In genomic region chr6:52225612-52226568, GRCm38 (mm10) we compare ENCODE assay signal across 8 mouse cellular contexts. TPM values are rescaled to one million over a fixed set of nuclear protein-coding genes. Genes with fewer than 3 reads are reported as not detected.
A peak's percentile ranks its signal among the peaks of the same experiment; 100 is the strongest.
DNase-seq lines count a peak whose midpoint lies in the region; ATAC-seq and TF ChIP-seq lines count a peak whose summit lies in the region.

No protein-coding gene starts in this region.

- no peak; the same call in 1 of the 2 replicates for ATAC-seq in intestine, embryonic 14.5 days (replicated peaks; ENCODE audit: low FRiP score, low TSS enrichment, low read depth)
- ATAC-seq in liver, embryonic 15.5 days (ENCODE audit: insufficient read depth), result no peak
- ATAC-seq in midbrain, postnatal 0 days (ENCODE audit: low FRiP score), result no peak

- TF ChIP-seq CTCF in midbrain, postnatal 0 days (IDR thresholded peaks at IDR 0.05), result no peak

- H3K4me3 ChIP-seq in intestine, embryonic 14.5 days (ENCODE audit: low read depth, low read length), result peak overlapping the region; percentile 59
- peak overlapping the region; percentile 15; the same call in 1 of the 2 replicates for H3K4me3 ChIP-seq in liver, embryonic 15.5 days (replicated peaks)
- H3K4me3 ChIP-seq in midbrain, postnatal 0 days (ENCODE audit: low read depth, low read length), result no peak overlapping the region

- H3K4me1 ChIP-seq in intestine, embryonic 14.5 days (replicated peaks; ENCODE audit: control insufficient read depth, insufficient read depth, low read length), result peaks cover 2% of the 10 kb centered on the region; the same call in 1 of the 2 replicates
- 0 out of 2 replicates have a peak, but pooled peaks cover 11% of the 10 kb centered on the region for H3K4me1 ChIP-seq in liver, embryonic 15.5 days (replicated peaks)
- H3K4me1 ChIP-seq in midbrain, postnatal 0 days (ENCODE audit: insufficient read depth, low read length), result no peaks in the 10 kb centered on the region

- H3K27me3 ChIP-seq in intestine, embryonic 14.5 days (replicated peaks; ENCODE audit: control insufficient read depth, insufficient read depth, low read length), result peaks cover 97% of the 10 kb centered on the region
- H3K27me3 ChIP-seq in liver, embryonic 15.5 days, result peaks cover 99% of the 10 kb centered on the region
- peaks cover 89% of the 10 kb centered on the region for H3K27me3 ChIP-seq in midbrain, postnatal 0 days (ENCODE audit: insufficient read depth, low read length)

- DNase-seq in adrenal gland, postnatal 10 days, result peak; percentile 80
- no peak for DNase-seq in adrenal gland, adult 18-20 months (ENCODE audit: low spot score in 2 of 2)
- DNase-seq in B cell, adult 2 months, result peak; percentile 49 to 59
- DNase-seq in intestine, embryonic 14.5 days (ENCODE audit: low spot score), result peak; percentile 81
- DNase-seq in ovary, postnatal 36 days (ENCODE audit: low spot score), result no peak
- DNase-seq in left cerebral cortex, adult 8-10 months (ENCODE audit: low spot score in 2 of 2), result no peak
- DNase-seq in midbrain, postnatal 0 days (ENCODE audit: low spot score), result no peak

- H3K4me2 ChIP-seq in intestine, embryonic 14.5 days (ENCODE audit: low read length), result peak overlapping the region; percentile 96
- H3K4me2 ChIP-seq in liver, embryonic 15.5 days, result peak overlapping the region; percentile 29
- no peak overlapping the region for H3K4me2 ChIP-seq in midbrain, postnatal 0 days (ENCODE audit: low read depth, low read length, poor library complexity, severe bottlenecking)

- H3K9ac ChIP-seq in intestine, embryonic 14.5 days (ENCODE audit: low read length), result peak overlapping the region; percentile 57
- H3K9ac ChIP-seq in liver, embryonic 15.5 days, result no peak overlapping the region
- H3K9ac ChIP-seq in midbrain, postnatal 0 days (replicated peaks; ENCODE audit: low read length, poor library complexity, severe bottlenecking), result no peak overlapping the region

- H3K27ac ChIP-seq in intestine, embryonic 14.5 days (ENCODE audit: low read depth), result peak overlapping the region; percentile 44
- H3K27ac ChIP-seq in liver, embryonic 15.5 days (replicated peaks), result no peak overlapping the region
- no peak overlapping the region for H3K27ac ChIP-seq in midbrain, postnatal 0 days (ENCODE audit: low read depth, low read length)

- H3K9me3 ChIP-seq in intestine, embryonic 14.5 days (ENCODE audit: control insufficient read depth, low read length), result no peaks in the 10 kb centered on the region
- H3K9me3 ChIP-seq in liver, embryonic 15.5 days (replicated peaks), result no peaks in the 10 kb centered on the region
- H3K9me3 ChIP-seq in midbrain, postnatal 0 days (ENCODE audit: low read length), result no peaks in the 10 kb centered on the region

- 2% methylated on average over 69 of the region's 69 CpGs for WGBS in intestine, embryonic 14.5 days
- under 1% methylated on average over 69 of the region's 69 CpGs for WGBS in liver, embryonic 15.5 days (ENCODE audit: insufficient replicate concordance)
- 4% methylated on average over 69 of the region's 69 CpGs for WGBS in midbrain, postnatal 0 days

- no peaks in the 10 kb centered on the region for H3K36me3 ChIP-seq in intestine, embryonic 14.5 days (ENCODE audit: control insufficient read depth, insufficient read depth, low read length)
- no peaks in the 10 kb centered on the region for H3K36me3 ChIP-seq in liver, embryonic 15.5 days (replicated peaks)
- no peaks in the 10 kb centered on the region for H3K36me3 ChIP-seq in midbrain, postnatal 0 days (ENCODE audit: insufficient read depth, low read length)

RNA-seq across cellular contexts. Expression of gene Hoxa7, which starts 4.2 kb away (rescaled TPM):
- 10 to 100 TPM; 21.5 to 26.6 TPM for total RNA-seq in adrenal gland, postnatal 10 days (2021)
- 10 to 100 TPM; 15.1 to 19.3 TPM for total RNA-seq in adrenal gland, adult 18-20 months (2021)
- polyA plus RNA-seq in intestine, embryonic 14.5 days (2014; fragmentation: Nextera tagmentation; extraction: Ambion mirVana), result 9.2 and 10.1 TPM in 2 replicates
- 0.23 and 0.37 TPM in 2 replicates for polyA plus RNA-seq in liver, embryonic 15.5 days (2015; fragmentation: Nextera tagmentation; extraction: Ambion mirVana)
- total RNA-seq in left cerebral cortex, adult 8-10 months (2022), result not detected
- total RNA-seq in midbrain, postnatal 0 days (2014; rRNA removed), result not detected in 2 replicates
- polyA plus RNA-seq in midbrain, postnatal 0 days (2015; fragmentation: Nextera tagmentation; extraction: Ambion mirVana), result not detected in 2 replicates

RNA-seq across cellular contexts. Expression of gene Hoxa9, which starts 5.0 kb away (rescaled TPM):
- total RNA-seq in adrenal gland, postnatal 10 days (2021), result 1 to 10 TPM; 3.0 to 4.4 TPM
- under 1 TPM; 0.19 to 0.30 TPM for total RNA-seq in adrenal gland, adult 18-20 months (2021)
- polyA plus RNA-seq in intestine, embryonic 14.5 days (2014; fragmentation: Nextera tagmentation; extraction: Ambion mirVana), result 4.2 and 7.1 TPM in 2 replicates
- polyA plus RNA-seq in liver, embryonic 15.5 days (2015; fragmentation: Nextera tagmentation; extraction: Ambion mirVana), result 0.23 and 0.43 TPM in 2 replicates
- total RNA-seq in left cerebral cortex, adult 8-10 months (2022), result not detected
- total RNA-seq in midbrain, postnatal 0 days (2014; rRNA removed), result not detected in 2 replicates
- not detected in 2 replicates for polyA plus RNA-seq in midbrain, postnatal 0 days (2015; fragmentation: Nextera tagmentation; extraction: Ambion mirVana)

RNA-seq across cellular contexts. Expression of gene Gm28308, which starts 12.8 kb away (rescaled TPM):
- total RNA-seq in adrenal gland, postnatal 10 days (2021), result 1 to 10 TPM in 1 of 2 experiments, under 1 TPM in 1; 0.91 to 1.5 TPM
- total RNA-seq in adrenal gland, adult 18-20 months (2021), result not detected
- not detected in 2 replicates for polyA plus RNA-seq in intestine, embryonic 14.5 days (2014; fragmentation: Nextera tagmentation; extraction: Ambion mirVana)
- not detected in 2 replicates for polyA plus RNA-seq in liver, embryonic 15.5 days (2015; fragmentation: Nextera tagmentation; extraction: Ambion mirVana)
- not detected for total RNA-seq in left cerebral cortex, adult 8-10 months (2022)
- not detected in 2 replicates for total RNA-seq in midbrain, postnatal 0 days (2014; rRNA removed)
- polyA plus RNA-seq in midbrain, postnatal 0 days (2015; fragmentation: Nextera tagmentation; extraction: Ambion mirVana), result not detected in 2 replicates

RNA-seq across cellular contexts. Expression of gene Hoxa3, which starts 12.8 kb away (rescaled TPM):
- 10 to 100 TPM in 1 of 2 experiments, 1 to 10 TPM in 1; 5.9 to 13.5 TPM for total RNA-seq in adrenal gland, postnatal 10 days (2021)
- total RNA-seq in adrenal gland, adult 18-20 months (2021), result 1 to 10 TPM; 2.8 to 4.0 TPM
- polyA plus RNA-seq in intestine, embryonic 14.5 days (2014; fragmentation: Nextera tagmentation; extraction: Ambion mirVana), result 9.2 and 9.7 TPM in 2 replicates
- polyA plus RNA-seq in liver, embryonic 15.5 days (2015; fragmentation: Nextera tagmentation; extraction: Ambion mirVana), result 0.18 and 0.20 TPM in 2 replicates
- total RNA-seq in left cerebral cortex, adult 8-10 months (2022), result not detected
- total RNA-seq in midbrain, postnatal 0 days (2014; rRNA removed), result 1.6 TPM in 1 of 2 replicates, not detected in the other
- not detected in 2 replicates for polyA plus RNA-seq in midbrain, postnatal 0 days (2015; fragmentation: Nextera tagmentation; extraction: Ambion mirVana)

RNA-seq across cellular contexts. Expression of gene Hoxa10, which starts 14.8 kb away (rescaled TPM):
- 1 to 10 TPM in 1 of 2 experiments, under 1 TPM in 1; 0.42 to 1.5 TPM for total RNA-seq in adrenal gland, postnatal 10 days (2021)
- total RNA-seq in adrenal gland, adult 18-20 months (2021), result under 1 TPM in 1 of 2 experiments, not detected in 1; 0.13 TPM
- polyA plus RNA-seq in intestine, embryonic 14.5 days (2014; fragmentation: Nextera tagmentation; extraction: Ambion mirVana), result 15.6 and 20.4 TPM in 2 replicates
- polyA plus RNA-seq in liver, embryonic 15.5 days (2015; fragmentation: Nextera tagmentation; extraction: Ambion mirVana), result 0.07 and 0.08 TPM in 2 replicates
- not detected for total RNA-seq in left cerebral cortex, adult 8-10 months (2022)
- not detected in 2 replicates for total RNA-seq in midbrain, postnatal 0 days (2014; rRNA removed)
- polyA plus RNA-seq in midbrain, postnatal 0 days (2015; fragmentation: Nextera tagmentation; extraction: Ambion mirVana), result not detected in 2 replicates

Comparison
In these comparisons a context has a peak if more than half of its experiments do, and no peak if none do; other contexts are left out.
1. DNase-seq: peak in adrenal gland, postnatal 10 days (single experiment), B cell, adult 2 months (2 of 2) and intestine, embryonic 14.5 days (single experiment); none in adrenal gland, adult 18-20 months (0 of 2), ovary, postnatal 36 days (single experiment), left cerebral cortex, adult 8-10 months (0 of 2) and midbrain, postnatal 0 days (single experiment).
2. RNA of gene Hoxa7, which starts 4.2 kb away (total RNA-seq): 21.5 to 26.6 TPM in adrenal gland, postnatal 10 days and 15.1 to 19.3 TPM in adrenal gland, adult 18-20 months; not detected in left cerebral cortex, adult 8-10 months and not detected in midbrain, postnatal 0 days; every median in the first group is over 10 times any median in the second.